Mouse (Mus musculus) cortical plate, adult 2 months (tissue): ENCODE results near the gene Arnt2. TPM values are rescaled to one million over a fixed set of nuclear protein-coding genes. Genes with fewer than 3 reads are reported as not detected.

Source experiments
- H3K27ac ChIP-seq: fragments of 200-500 bp; 2 replicates; pipeline ENCODE4 v1.5.1; 2012; ENCODE audit warnings: low read length, control low read depth, inconsistent platforms; ENCODE audit not compliant: insufficient read depth
- H3K4me1 ChIP-seq: fragments of 200-500 bp; 2 replicates; pipeline ENCODE4 v1.6.1; 2011; ENCODE audit warnings: low read length; ENCODE audit not compliant: control insufficient read depth, insufficient read depth
- H3K4me3 ChIP-seq: fragments of 200-500 bp; 2 replicates; pipeline ENCODE4 v1.5.1; 2011; ENCODE audit warnings: mild to moderate bottlenecking, low read length, control low read depth; ENCODE audit not compliant: insufficient read depth
- CTCF ChIP-seq: fragments of 200-500 bp; IDR thresholded peaks from 2 replicates; pipeline ENCODE4 v1.5.1; 2011; ENCODE audit warnings: mild to moderate bottlenecking, control low read depth, low read length; ENCODE audit not compliant: insufficient read depth; ENCODE audit errors: extremely low read depth
- POLR2A ChIP-seq: fragments of 200-500 bp; IDR thresholded peaks from 2 replicates; pipeline ENCODE4 v1.6.1; 2011; ENCODE audit warnings: mild to moderate bottlenecking, low read length, control low read depth; ENCODE audit not compliant: insufficient read depth; ENCODE audit errors: extremely low read depth
- polyA plus RNA-seq: library from polyadenylated mRNA; depleted of rRNA; stranded (reverse); fragments of >200 nt; gene quantifications from 2 replicates; pipeline ENCODE4 v1.2.3, GENCODE M21; 2012; rRNA removed

Gene Arnt2
- 172 and 190 TPM in 2 replicates for polyA plus RNA-seq

DNA sequence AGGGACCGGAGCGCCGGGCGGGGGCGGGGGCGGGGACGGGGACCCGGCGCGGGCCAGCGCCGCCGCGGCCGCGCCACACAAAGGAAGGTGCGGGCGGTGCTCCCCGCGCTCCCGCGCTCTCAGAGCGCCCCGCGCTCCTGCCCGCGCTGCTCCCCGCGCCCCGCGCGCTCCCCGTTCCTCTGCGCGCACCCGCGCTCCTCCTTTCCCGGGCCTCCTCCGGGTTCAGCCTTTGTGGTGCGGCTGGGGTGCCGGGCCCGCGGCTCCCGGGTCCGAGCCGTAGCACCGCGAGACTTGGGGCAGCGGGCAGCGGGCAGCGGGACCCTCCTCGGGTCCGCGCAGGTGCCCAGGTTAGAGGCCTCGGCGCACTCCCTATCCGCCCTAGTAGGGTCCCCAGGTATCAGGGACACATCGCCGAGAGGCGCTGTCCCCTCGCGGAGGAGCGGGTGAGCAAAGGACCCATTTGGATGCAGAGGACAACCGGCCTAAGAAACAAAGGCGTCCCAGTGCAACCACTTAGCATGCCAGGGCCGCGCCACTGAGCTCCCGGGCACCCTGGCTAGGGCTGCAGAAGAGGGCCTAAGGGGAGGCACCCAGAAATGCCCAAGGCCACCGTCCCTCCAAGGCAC is at the start of gene Arnt2:
Arnt2 (minus strand) TSS at position 281 of the 626 bp plus-strand sequence.
- peak within 1 kb of the TSS; percentile 99 for H3K27ac ChIP-seq
- no peak for TF ChIP-seq CTCF
- TF ChIP-seq POLR2A, result 0 out of 2 replicates have a peak, but pooled peaks have one; percentile 30
- H3K4me3 ChIP-seq, result peak within 1 kb of the TSS; percentile 52
- peaks cover 7% of the 10 kb centered on the region for H3K4me1 ChIP-seq

DNA sequence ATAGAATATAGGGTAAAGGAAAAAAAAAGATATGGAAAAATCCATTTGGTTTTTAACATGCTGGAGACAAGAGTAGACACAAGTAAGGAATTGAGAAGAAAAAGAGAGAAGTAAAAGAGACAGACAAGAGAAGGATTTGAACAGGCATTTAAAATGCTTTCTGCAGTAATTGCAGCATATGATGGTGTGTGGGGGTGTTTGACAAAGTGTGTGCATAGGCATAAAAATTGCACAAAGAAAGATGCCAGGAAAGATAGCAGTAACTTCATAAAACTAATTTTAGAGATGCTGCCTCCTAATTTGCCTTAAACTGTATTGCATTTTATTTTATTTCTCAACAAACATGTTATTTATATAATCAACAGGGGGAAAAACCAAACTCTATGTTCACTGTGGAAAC is 41.7 kb upstream of the Arnt2 start:
- no peaks in the 10 kb centered on the region for H3K4me1 ChIP-seq
- H3K4me3 ChIP-seq, result no peak overlapping the region
- TF ChIP-seq POLR2A (no peak), CTCF (no peak)
- no peak overlapping the region for H3K27ac ChIP-seq

DNA sequence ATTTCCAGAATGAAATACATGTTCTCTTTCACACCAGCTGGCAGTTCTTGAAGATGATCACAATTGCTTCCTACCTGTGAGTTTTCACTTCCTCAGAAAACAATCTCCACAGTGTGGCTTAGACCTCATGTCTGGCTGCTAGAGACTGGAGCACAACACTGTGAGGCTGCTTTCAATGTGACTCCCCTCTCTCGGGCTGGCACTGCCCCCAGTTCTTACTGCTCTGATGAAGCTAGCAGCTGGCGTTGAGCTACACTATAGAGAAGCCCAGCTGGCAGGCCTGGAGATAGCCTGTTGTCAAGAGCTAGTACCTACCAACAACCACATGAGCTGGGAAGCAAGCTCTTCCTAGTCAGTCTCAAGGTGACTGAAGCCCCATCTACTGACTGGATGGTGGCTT is 39.1 kb upstream of the Arnt2 start:
- Histone ChIP-seq H3K4me1 (no peaks in the 10 kb centered on the region), H3K4me3 (no peak overlapping the region), H3K27ac (no peak overlapping the region)
- TF ChIP-seq CTCF (no peak), POLR2A (no peak)

DNA sequence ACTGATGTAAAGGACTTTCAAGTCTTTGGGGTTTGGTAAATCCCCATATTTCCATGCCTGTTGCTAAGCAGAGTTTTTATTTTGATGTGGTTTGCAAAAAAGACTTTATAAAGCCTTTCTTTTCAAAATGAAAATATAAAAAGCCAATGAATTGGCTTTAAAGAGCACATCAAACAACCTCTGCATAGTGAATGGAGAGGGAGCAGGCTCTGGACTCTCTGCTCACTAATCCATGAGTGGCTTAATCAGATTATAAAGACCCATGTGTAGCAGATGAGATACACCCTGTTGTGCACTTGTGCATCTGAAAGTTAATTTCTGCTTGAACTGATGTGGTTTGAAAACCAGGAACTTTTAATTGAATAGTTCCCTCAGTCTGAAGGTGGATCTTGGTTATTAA is 38.5 kb upstream of the Arnt2 start:
- no peak overlapping the region for H3K27ac ChIP-seq
- TF ChIP-seq CTCF (no peak), POLR2A (no peak)
- H3K4me3 ChIP-seq, result no peak overlapping the region
- H3K4me1 ChIP-seq, result no peaks in the 10 kb centered on the region

DNA sequence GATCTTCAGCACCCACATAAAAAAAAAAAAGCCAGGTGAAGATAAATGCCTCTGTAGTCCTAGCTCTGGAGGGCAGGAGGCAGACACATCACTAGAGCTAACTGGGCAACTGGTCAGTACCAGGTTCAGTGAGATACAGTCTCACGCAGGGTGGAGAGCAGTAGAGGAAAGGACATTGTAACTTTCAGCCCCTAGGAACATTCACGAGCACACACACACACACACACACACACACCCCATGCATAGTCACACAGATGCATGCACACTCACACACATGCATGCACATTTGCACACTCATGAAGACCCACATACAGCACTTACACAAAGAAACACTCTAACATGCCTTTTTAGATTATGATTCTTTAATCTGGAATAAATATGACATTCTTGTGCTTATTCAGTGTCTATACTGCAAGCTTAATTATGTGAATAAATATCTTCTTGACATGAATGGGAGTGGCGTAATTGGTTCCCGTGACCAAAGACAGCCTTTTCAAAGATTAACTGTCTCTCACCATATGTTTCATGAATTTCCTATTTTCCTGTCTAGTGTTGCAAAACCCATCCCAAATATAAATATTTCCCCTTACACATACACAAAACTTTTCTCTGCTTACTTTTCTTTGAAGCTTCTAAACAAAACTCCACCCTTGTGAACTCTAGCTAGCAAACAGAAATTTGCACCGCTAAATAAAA is 37.9 kb upstream of the Arnt2 start:
- H3K27ac ChIP-seq, result no peak overlapping the region
- no peaks in the 10 kb centered on the region for H3K4me1 ChIP-seq
- H3K4me3 ChIP-seq, result no peak overlapping the region
- no peak for TF ChIP-seq CTCF
- TF ChIP-seq POLR2A, result no peak

DNA sequence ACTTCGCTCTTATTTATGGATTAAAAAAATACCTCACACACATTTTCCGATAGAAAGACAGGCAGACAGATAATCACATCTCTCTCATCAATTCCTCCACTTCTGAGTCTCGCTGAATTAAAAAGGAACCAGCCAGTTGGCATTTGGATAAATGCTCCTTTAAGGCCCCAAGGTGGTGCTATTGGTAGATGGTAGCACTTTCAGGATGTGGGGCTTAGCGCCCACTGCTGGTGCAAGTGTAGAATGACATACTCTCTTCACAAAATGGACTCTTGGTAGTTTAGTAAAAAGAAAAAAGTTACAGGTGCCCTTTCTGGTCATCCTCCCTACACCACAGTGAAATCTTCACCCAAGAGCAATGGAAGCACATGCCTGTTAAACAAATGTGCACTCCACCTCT is 37.1 kb upstream of the Arnt2 start:
- Histone ChIP-seq H3K4me3 (no peak overlapping the region), H3K4me1 (no peaks in the 10 kb centered on the region), H3K27ac (no peak overlapping the region)
- TF ChIP-seq POLR2A (no peak), CTCF (peak; percentile 98)

DNA sequence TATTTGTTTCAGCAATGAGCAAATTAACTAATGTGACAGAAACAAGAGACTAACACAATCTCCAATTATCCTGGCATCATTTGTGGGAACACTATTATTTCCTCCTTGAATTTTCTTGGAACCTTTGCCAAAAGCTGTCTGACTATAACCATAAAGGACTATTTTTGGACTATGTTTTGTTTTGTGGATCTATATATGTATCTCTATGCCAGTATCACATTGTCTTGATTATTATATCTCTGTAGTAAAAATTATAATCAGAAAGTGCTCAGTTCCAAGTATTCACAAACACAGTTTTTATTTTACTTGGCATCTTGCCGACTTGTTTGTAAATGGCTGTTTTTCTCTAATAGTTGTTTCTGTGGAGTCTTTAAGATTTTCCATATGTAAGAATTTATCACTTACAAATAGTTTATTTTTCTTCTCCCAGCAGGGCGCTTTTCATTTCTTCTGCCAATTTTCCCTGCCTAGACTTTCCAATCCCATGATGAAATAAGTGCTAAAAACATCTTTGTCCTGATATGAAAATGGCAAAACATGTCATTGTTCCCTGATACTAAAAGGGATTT is 32.5 kb upstream of the Arnt2 start:
- H3K4me1 ChIP-seq, result peaks cover 2% of the 10 kb centered on the region; the same call in 1 of the 2 replicates
- TF ChIP-seq CTCF, result no peak
- no peak for TF ChIP-seq POLR2A
- no peak overlapping the region for H3K27ac ChIP-seq
- no peak overlapping the region for H3K4me3 ChIP-seq

DNA sequence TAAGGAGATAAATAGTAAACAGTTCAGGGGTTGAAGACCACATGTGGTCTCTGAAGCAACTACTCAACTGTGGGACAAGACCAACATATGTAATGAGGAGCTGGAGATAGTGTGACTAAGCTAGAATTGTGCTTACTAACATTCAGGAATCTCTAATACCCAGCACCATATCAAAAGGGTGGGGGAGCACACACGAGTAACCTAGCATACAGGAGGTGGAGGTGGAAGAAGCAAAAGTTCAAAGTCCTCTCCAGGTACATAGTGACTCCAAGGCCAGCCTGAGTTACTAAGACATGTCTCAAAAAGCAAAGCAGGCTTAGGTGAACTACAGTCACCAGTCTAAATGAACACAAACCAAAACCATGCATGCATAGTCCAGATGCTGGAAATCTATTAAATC is 29.6 kb upstream of the Arnt2 start:
- H3K4me1 ChIP-seq, result peaks cover 2% of the 10 kb centered on the region; the same call in 1 of the 2 replicates
- no peak for TF ChIP-seq POLR2A
- TF ChIP-seq CTCF, result no peak
- no peak overlapping the region for H3K4me3 ChIP-seq
- H3K27ac ChIP-seq, result no peak overlapping the region

DNA sequence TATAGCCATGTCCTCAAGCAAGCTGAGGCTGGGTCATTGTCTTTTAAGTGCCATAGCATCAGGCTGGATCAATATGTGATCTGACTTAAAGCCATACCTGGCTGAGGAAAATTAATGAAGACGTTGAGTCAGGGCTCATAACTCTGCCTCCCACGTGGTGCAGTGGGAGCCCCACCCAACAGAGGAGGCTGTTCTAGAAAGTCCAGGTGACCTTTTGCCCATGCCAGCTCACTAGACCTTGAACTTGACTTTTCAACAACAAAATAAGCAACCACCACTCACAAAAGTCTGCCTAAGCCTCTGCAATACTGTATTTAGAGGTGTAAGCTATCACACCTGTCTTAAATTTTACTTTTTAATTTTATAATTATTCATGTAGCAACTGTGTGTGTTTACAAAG is 24.9 kb upstream of the Arnt2 start:
- no peak for TF ChIP-seq POLR2A
- no peak for TF ChIP-seq CTCF
- H3K4me3 ChIP-seq, result no peak overlapping the region
- H3K27ac ChIP-seq, result no peak overlapping the region
- peaks cover 6% of the 10 kb centered on the region; the same call in 1 of the 2 replicates for H3K4me1 ChIP-seq

DNA sequence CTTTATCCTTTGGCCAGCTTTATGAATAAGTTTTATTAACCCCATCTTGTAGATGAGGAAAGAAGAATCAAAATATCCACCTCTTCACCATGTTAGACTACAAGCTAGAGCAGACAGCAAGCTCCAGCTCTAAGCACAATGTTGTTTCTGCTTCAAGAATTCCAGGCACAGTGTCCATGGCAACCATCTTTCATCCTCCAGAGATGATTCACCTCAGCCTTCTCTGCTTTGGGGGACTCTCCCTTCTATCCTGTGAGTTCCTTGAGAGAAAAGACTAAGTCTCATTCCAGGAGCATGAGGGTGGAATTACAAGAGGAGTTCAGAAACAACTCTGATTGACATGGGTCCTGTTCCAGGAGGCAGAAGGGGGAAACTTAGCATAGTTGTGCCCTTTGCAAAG is 22.2 kb upstream of the Arnt2 start:
- Histone ChIP-seq H3K27ac (no peak overlapping the region), H3K4me1 (peaks cover 4% of the 10 kb centered on the region; the same call in 1 of the 2 replicates)

More for the DNA sequence above, 22.2 kb upstream of the Arnt2 start:
- TF ChIP-seq CTCF, result no peak
- TF ChIP-seq POLR2A, result no peak
- no peak overlapping the region for H3K4me3 ChIP-seq
